Mouse (Mus musculus): ENCODE results near the gene Alyref. TPM values are rescaled to one million over a fixed set of nuclear protein-coding genes. Genes with fewer than 3 reads are reported as not detected.
A peak's percentile ranks its signal among the peaks of the same experiment; 100 is the strongest.

Gene Alyref
- polyA plus RNA-seq, 2 experiments: 143 to 478 TPM

- Histone ChIP-seq H3K9ac (ENCODE audit: low read depth, low read length, severe bottlenecking) (no peak overlapping the region), H3K4me2 (replicated peaks; ENCODE audit: low read depth, low read length, severe bottlenecking) (no peak overlapping the region), H3K4me3 (replicated peaks; ENCODE audit: low read length) (no peak overlapping the region), H3K27ac (replicated peaks; ENCODE audit: low read depth, low read length) (no peak overlapping the region), H3K4me1 (ENCODE audit: control insufficient read depth, insufficient read depth, low read length) (peaks cover 9% of the 10 kb centered on the region; the same call in 1 of the 2 replicates), H3K36me3 (ENCODE audit: control insufficient read depth, insufficient read depth, low read length) (peaks cover 68% of the 10 kb centered on the region), H3K27me3 (ENCODE audit: control insufficient read depth, insufficient read depth, low read length) (peaks cover 6% of the 10 kb centered on the region), H3K9me3 (ENCODE audit: control insufficient read depth, low read length) (no peaks in the 10 kb centered on the region)
- 83% methylated on average over 4 of the region's 4 CpGs for WGBS
- ATAC-seq (ENCODE audit: low FRiP score, low read depth) (no peak), DNase-seq (ENCODE audit: low spot score) (no peak)
- no peak for TF ChIP-seq POLR2A (IDR thresholded peaks at IDR 0.05; ENCODE audit: borderline replicate concordance, extremely low read depth, insufficient read depth, insufficient read length)
Measured at GRCm38 (mm10) chr11:120606764-120607163, 8.6 kb upstream of the Alyref start.

- H3K4me1 ChIP-seq (ENCODE audit: control insufficient read depth, insufficient read depth, low read length): peaks cover 9% of the 10 kb centered on the region; the same call in 1 of the 2 replicates
- H3K27ac ChIP-seq (replicated peaks; ENCODE audit: low read depth, low read length): no peak overlapping the region
- H3K36me3 ChIP-seq (ENCODE audit: control insufficient read depth, insufficient read depth, low read length): peaks cover 65% of the 10 kb centered on the region
- WGBS: 89% methylated on average over 7 of the region's 7 CpGs
- DNase-seq (ENCODE audit: low spot score) (no peak), ATAC-seq (ENCODE audit: low FRiP score, low read depth) (no peak)
- H3K4me3 ChIP-seq (replicated peaks; ENCODE audit: low read length): no peak overlapping the region
- no peak for TF ChIP-seq POLR2A (IDR thresholded peaks at IDR 0.05; ENCODE audit: borderline replicate concordance, extremely low read depth, insufficient read depth, insufficient read length)
- no peak overlapping the region for H3K9ac ChIP-seq (ENCODE audit: low read depth, low read length, severe bottlenecking)
- H3K4me2 ChIP-seq (replicated peaks; ENCODE audit: low read depth, low read length, severe bottlenecking): no peak overlapping the region
- no peaks in the 10 kb centered on the region for H3K9me3 ChIP-seq (ENCODE audit: control insufficient read depth, low read length)
- peaks cover 6% of the 10 kb centered on the region for H3K27me3 ChIP-seq (ENCODE audit: control insufficient read depth, insufficient read depth, low read length)
Measured at GRCm38 (mm10) chr11:120605667-120606066, 7.5 kb upstream of the Alyref start.

- 80% methylated on average over 2 of the region's 2 CpGs for WGBS
- no peaks in the 10 kb centered on the region for H3K9me3 ChIP-seq (ENCODE audit: control insufficient read depth, low read length)
- H3K4me1 ChIP-seq (ENCODE audit: control insufficient read depth, insufficient read depth, low read length): peaks cover 12% of the 10 kb centered on the region
- H3K27me3 ChIP-seq (ENCODE audit: control insufficient read depth, insufficient read depth, low read length): peaks cover under 1% of the 10 kb centered on the region; the same call in 1 of the 2 replicates
- peaks cover 62% of the 10 kb centered on the region for H3K36me3 ChIP-seq (ENCODE audit: control insufficient read depth, insufficient read depth, low read length)
- no peak overlapping the region for H3K27ac ChIP-seq (replicated peaks; ENCODE audit: low read depth, low read length)
- DNase-seq (ENCODE audit: low spot score) (no peak), ATAC-seq (ENCODE audit: low FRiP score, low read depth) (no peak)
- no peak overlapping the region for H3K4me2 ChIP-seq (replicated peaks; ENCODE audit: low read depth, low read length, severe bottlenecking)
- H3K9ac ChIP-seq (ENCODE audit: low read depth, low read length, severe bottlenecking): no peak overlapping the region
- TF ChIP-seq POLR2A (IDR thresholded peaks at IDR 0.05; ENCODE audit: borderline replicate concordance, extremely low read depth, insufficient read depth, insufficient read length): no peak
- H3K4me3 ChIP-seq (replicated peaks; ENCODE audit: low read length): no peak overlapping the region
Measured at GRCm38 (mm10) chr11:120603545-120603944, 5.4 kb upstream of the Alyref start.

- Histone ChIP-seq H3K9me3 (ENCODE audit: control insufficient read depth, low read length) (no peaks in the 10 kb centered on the region), H3K27me3 (ENCODE audit: control insufficient read depth, insufficient read depth, low read length) (no peaks in the 10 kb centered on the region), H3K4me2 (replicated peaks; ENCODE audit: low read depth, low read length, severe bottlenecking) (no peak overlapping the region), H3K36me3 (ENCODE audit: control insufficient read depth, insufficient read depth, low read length) (peaks cover 62% of the 10 kb centered on the region), H3K4me1 (ENCODE audit: control insufficient read depth, insufficient read depth, low read length) (peaks cover 13% of the 10 kb centered on the region), H3K9ac (ENCODE audit: low read depth, low read length, severe bottlenecking) (no peak overlapping the region), H3K27ac (replicated peaks; ENCODE audit: low read depth, low read length) (no peak overlapping the region), H3K4me3 (replicated peaks; ENCODE audit: low read length) (no peak overlapping the region)
- DNase-seq (ENCODE audit: low spot score) (no peak), ATAC-seq (ENCODE audit: low FRiP score, low read depth) (no peak)
- WGBS: 96% methylated on average over 3 of the region's 3 CpGs
- no peak for TF ChIP-seq POLR2A (IDR thresholded peaks at IDR 0.05; ENCODE audit: borderline replicate concordance, extremely low read depth, insufficient read depth, insufficient read length)
Measured at GRCm38 (mm10) chr11:120600716-120601115, 2.6 kb upstream of the Alyref start.

- peaks cover 60% of the 10 kb centered on the region for H3K36me3 ChIP-seq (ENCODE audit: control insufficient read depth, insufficient read depth, low read length)
- peak overlapping the region; percentile 99 for H3K9ac ChIP-seq (ENCODE audit: low read depth, low read length, severe bottlenecking)
- H3K9me3 ChIP-seq (ENCODE audit: control insufficient read depth, low read length): no peaks in the 10 kb centered on the region
- H3K4me3 ChIP-seq (replicated peaks; ENCODE audit: low read length): peak overlapping the region; percentile 99
- 46% methylated on average over 17 of the region's 17 CpGs for WGBS
- peak overlapping the region; percentile 81; the same call in 1 of the 2 replicates for H3K27ac ChIP-seq (replicated peaks; ENCODE audit: low read depth, low read length)
- TF ChIP-seq POLR2A (IDR thresholded peaks at IDR 0.05; ENCODE audit: borderline replicate concordance, extremely low read depth, insufficient read depth, insufficient read length): no peak
- ATAC-seq (ENCODE audit: low FRiP score, low read depth): no peak
- no peaks in the 10 kb centered on the region for H3K27me3 ChIP-seq (ENCODE audit: control insufficient read depth, insufficient read depth, low read length)
- peaks cover 13% of the 10 kb centered on the region for H3K4me1 ChIP-seq (ENCODE audit: control insufficient read depth, insufficient read depth, low read length)
- DNase-seq (ENCODE audit: low spot score): no peak
- peak overlapping the region; percentile 96 for H3K4me2 ChIP-seq (replicated peaks; ENCODE audit: low read depth, low read length, severe bottlenecking)
Measured at GRCm38 (mm10) chr11:120598990-120599549, 905 bp upstream of the Alyref start.
